ENCODE assay signal across 19 mouse cellular contexts in genomic region chr6:108686930-108687329, GRCm38 (mm10).
"Had no signal": no experiment of that assay in that cellular context is flagged by ENCODE, and none has a peak within 500 bp of the region (broad histone marks: within the 10 kb centered on the region; RNA-seq: fewer than 3 reads in every experiment).

No protein-coding gene starts in this region.

- DNase-seq: liver, postnatal 0 days; lung, adult 2 months; lung, postnatal 14 days; lung, postnatal 36 days; midbrain, embryonic 14.5 days; retina, postnatal 1 day; right cerebral cortex, adult 18-20 months; right cerebral cortex, postnatal 25 days; thymus, adult 2 months; thymus, postnatal 25 days had no signal

- H3K27me3 ChIP-seq: liver, embryonic 15.5 days; lung, embryonic 15.5 days; midbrain, embryonic 12.5 days; neural tube, embryonic 13.5 days; neural tube, embryonic 15.5 days; stomach, embryonic 15.5 days had no signal

- H3K36me3 ChIP-seq: liver, embryonic 15.5 days; lung, embryonic 15.5 days; midbrain, embryonic 10.5 days; midbrain, embryonic 12.5 days; neural tube, embryonic 13.5 days; neural tube, embryonic 15.5 days; stomach, embryonic 15.5 days had no signal

- H3K4me1 ChIP-seq: liver, embryonic 15.5 days; lung, embryonic 15.5 days; midbrain, embryonic 12.5 days; neural tube, embryonic 13.5 days; neural tube, embryonic 15.5 days; stomach, embryonic 15.5 days had no signal

- H3K27ac ChIP-seq: liver, embryonic 15.5 days; lung, embryonic 15.5 days; midbrain, embryonic 10.5 days; midbrain, embryonic 12.5 days; neural tube, embryonic 13.5 days; neural tube, embryonic 15.5 days; stomach, embryonic 15.5 days; stomach, postnatal 0 days had no signal

- H3K4me3 ChIP-seq: liver, embryonic 15.5 days; lung, embryonic 15.5 days; midbrain, embryonic 10.5 days; midbrain, embryonic 12.5 days; myocyte; neural tube, embryonic 13.5 days; neural tube, embryonic 15.5 days; stomach, embryonic 15.5 days had no signal
